Mouse (Mus musculus): ENCODE measurements around the gene Npas3.

- TF ChIP-seq CTCF (IDR thresholded peaks at IDR 0.05; ENCODE audit: low read depth) (no peak), EP300 (optimal IDR thresholded peaks at IDR 0.05) (no peak)
These were observed 633.2 kb downstream of the Npas3 start for GRCm38 (mm10) chr12:53881684-53882083.

All from stomach, postnatal 0 days (tissue).